Mouse (Mus musculus) gastrocnemius, postnatal 10 days (tissue): ENCODE results near the gene Osgin1. TPM values are rescaled to one million over a fixed set of nuclear protein-coding genes. Genes with fewer than 3 reads are reported as not detected.

Source experiments
- DNase-seq: peaks from one replicate; pipeline ENCODE4 v3.0.0; 2021; ENCODE audit warnings: mixed read lengths
- long read RNA-seq, 2 experiments: library from polyadenylated mRNA; stranded (forward); transcript quantifications; one replicate each; pipeline ENCODE4 v2.0.0; 2021
- total RNA-seq, 2 experiments: library from RNA; stranded (reverse); gene quantifications; 2 replicates each; pipeline ENCODE4 v1.2.3; 2021

Osgin1 gene
- total RNA-seq: 1 to 10 TPM; 2.5 to 5.0 TPM
- long read RNA-seq, experiment 1, partial matches to known transcripts: 0 of 5 reads
- long read RNA-seq, experiment 1, other reads (novel, unspliced or antisense): 4 of 5 reads
- long read RNA-seq, experiment 2, partial matches to known transcripts: 0 of 1 reads
- long read RNA-seq, experiment 2, other reads (novel, unspliced or antisense): 0 of 1 reads

DNA sequence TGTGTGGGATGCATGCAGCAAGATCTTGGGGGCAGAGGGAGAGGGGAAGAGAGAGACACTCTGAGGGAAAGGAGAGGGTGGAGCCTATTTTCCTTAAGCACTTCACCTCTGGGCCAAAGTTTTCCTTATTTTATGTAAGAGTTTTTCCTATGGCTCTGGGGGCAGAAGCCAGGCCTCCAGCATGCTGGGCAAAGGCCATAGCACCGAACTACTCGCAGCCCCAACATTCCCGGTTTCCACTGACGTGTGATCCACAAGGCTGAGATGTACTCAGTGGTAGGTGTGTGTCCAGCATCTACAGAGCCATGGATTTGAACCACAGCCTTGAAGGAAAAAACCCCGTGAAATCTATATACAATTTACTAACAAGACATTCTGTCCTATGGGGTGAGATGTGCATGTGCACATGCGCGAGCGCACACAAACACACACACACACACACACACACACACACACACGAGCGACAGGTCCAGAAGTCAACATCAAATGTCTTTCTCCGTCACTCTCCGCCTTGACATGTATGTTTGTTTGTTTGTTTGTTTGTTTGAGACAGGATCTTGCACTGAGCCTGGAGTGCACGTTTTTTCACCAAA lies at the start of gene Osgin1:
Gene Osgin1, plus strand, starts transcription at position 543 of the 593 bp plus-strand sequence.
- no peak for DNase-seq

DNA sequence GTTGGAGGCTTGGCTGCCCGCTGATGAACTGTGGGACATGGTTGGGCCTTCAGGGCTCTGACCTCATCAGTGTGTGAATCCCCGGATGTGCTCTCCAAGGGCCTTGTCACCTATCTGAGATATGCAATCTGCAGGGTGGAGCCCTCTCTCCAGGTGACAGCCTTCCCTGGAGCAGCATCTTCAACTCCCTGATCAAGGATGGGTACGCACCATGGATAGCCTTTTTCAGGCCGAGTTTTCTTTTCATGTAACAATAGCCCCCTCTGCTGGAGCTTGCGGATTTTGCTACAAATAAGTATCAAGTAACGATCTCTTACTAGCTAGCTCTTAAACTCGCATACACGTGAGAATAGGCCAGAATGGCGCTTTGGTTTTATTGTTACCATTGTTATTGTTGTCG lies 49.4 kb upstream of the Osgin1 start:
- DNase-seq: peak; percentile 66

GRCm38 (mm10) chr8:119385854-119386253 lies 48.1 kb upstream of the Osgin1 start:
- no peak for DNase-seq

DNA sequence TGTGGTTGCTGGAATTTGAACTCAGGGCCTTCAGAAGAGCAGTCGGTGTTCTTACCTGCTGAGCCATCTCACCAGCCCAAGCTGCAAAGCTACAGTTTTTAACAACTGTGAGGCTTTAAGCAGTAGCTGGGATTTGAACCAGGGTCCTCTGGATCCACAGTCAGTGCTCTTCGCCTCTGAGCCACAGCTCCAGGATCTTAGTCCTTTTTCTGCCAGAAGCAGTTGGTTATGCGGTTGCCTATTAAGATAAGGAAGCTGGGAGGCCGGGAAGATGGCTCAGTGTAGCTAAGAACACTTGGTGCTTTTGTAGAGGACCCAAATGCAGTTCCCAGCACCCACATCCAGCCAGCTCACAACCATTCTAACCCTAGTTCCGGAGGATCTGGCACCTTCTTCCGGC lies 46.9 kb upstream of the Osgin1 start:
- DNase-seq: no peak

DNA sequence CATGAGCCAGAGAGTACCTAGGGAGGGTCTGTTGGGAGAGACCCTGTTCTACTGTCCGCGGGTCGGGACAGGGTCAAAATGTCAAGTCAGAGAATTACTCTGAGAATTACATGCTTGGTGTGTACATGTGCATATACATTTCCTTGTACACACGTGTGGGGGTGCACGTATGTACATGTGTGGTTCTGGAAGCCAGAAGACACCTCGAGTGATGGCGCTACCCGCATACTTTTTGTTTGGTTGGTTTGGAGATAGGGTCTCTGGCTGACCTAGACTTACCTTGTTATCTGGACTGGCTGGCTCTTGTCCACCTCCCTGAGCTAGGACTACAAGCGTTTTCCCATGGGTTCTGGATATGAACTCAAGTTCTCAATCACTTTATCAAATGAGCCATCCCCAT lies 39.8 kb upstream of the Osgin1 start:
- DNase-seq: no peak

- peak; percentile 95 for DNase-seq
Observed at GRCm38 (mm10) chr8:119394524-119395026, 39.3 kb upstream of the Osgin1 start, which contains the start of gene Mlycd. Mlycd (plus strand) TSS chr8:119394878.

- DNase-seq: peak; percentile 70
Observed at GRCm38 (mm10) chr8:119395072-119395950, 38.6 kb upstream of the Osgin1 start.

DNA sequence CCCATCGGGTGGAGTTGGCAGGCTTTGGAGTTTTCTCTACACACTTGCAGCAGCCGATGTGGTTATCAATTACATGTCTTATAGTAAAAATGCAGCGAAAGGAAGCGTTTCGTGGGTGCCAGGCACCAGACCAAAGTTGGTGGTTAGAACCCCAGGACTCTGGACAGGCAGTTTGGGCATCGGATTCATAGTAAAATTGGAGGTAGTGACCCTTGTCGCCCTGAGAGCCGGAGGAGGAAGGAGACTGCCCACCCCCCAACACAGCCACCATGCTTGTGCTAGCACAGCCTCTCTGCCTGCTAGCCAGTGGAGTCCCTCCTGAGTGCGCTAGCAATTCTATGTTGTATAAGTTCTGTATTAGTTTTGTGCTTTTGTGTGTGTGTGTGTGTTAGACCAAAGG lies 35.4 kb upstream of the Osgin1 start:
- no peak for DNase-seq

DNA sequence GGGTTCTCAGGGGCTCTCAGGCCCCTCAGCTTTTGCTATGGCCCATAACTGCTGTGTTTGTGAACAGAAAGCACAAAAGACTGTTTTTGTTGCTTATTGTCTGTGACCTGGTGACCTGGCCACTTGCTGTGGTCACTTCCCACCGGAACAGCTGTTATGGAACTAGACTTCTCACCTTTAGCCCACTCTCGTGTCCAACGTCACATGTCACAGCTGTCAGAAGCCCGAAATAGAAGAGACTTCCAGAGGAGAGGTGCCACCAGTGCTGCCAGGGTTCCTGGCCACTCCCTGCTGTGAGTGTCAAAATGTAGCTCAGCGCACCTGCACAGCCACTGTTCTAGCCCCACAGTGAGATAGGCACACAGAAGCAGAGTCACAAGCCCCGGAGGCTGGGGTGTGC lies 34.7 kb upstream of the Osgin1 start:
- no peak for DNase-seq

DNA sequence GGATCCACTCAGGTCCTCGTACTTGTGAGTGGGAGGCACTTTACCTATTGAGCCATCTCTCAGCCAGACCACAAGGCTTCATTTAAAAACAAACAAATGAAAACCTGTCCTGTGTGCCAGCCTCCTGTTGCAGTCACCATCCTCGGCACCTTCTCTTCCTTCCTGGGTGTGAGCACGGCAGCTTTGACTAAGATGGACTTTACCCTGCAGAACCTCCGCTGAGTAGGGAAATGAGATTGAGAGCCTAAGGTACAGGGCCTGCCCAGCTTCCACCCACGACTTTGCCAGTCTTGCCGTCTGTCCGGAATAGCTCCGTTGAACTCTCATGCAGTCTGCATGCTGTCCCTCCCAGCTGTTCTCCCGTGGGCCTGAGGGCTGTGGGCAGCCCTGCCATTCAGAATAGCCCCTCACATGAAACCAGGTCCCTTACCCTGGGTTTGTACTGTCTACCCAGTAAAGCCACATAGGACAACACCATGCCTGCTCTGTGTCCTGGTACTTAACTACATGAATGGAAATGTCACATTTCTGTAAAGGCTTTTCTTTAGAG lies 33.7 kb upstream of the Osgin1 start:
- no peak for DNase-seq

DNA sequence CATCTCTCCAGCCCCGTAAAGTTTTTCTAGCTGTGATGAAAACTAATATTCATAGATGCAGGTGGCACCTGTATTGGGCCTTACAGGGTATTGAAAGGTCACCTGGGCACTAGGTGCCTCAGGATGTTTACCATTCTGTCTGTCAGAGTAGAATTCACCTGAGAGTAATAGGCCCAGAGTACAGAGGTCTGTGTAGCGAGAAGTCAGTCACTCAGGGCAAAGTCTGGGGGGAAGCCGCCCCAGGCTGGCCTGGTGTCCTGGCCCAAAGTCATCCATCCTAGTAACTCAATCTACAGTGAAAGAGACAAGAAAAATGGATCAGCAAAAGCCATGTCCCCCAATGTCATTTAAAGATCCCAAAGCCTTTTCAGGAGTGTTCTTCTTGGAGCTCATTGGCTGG lies 33.0 kb upstream of the Osgin1 start:
- no peak for DNase-seq

GRCm38 (mm10) chr8:119403912-119404311 lies 30.0 kb upstream of the Osgin1 start:
- no peak for DNase-seq

DNA sequence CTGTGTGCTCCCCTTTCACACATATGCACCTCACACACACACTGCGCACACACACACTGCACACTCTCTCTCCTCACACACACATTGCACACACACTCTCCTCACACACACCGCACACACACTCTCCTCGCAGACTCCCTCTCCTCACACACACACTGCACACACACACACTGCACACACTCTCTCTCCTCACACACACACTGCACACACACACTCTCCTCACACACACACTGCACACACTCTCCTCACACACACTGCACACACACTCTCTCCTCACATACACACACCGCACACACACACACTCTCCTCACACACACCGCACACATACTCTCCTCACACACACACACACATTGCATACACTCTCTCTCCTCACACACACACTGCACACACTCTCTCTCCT lies 29.3 kb upstream of the Osgin1 start:
- DNase-seq: no peak

GRCm38 (mm10) chr8:119408311-119408710 lies 25.6 kb upstream of the Osgin1 start:
- DNase-seq: no peak

- DNase-seq: no peak
Observed at GRCm38 (mm10) chr8:119412037-119412734, 21.7 kb upstream of the Osgin1 start.

- peak; percentile 81 for DNase-seq
Observed at GRCm38 (mm10) chr8:119412735-119413498, 21.0 kb upstream of the Osgin1 start.

- no peak for DNase-seq
Observed at GRCm38 (mm10) chr8:119413605-119414004, 20.3 kb upstream of the Osgin1 start.

DNA sequence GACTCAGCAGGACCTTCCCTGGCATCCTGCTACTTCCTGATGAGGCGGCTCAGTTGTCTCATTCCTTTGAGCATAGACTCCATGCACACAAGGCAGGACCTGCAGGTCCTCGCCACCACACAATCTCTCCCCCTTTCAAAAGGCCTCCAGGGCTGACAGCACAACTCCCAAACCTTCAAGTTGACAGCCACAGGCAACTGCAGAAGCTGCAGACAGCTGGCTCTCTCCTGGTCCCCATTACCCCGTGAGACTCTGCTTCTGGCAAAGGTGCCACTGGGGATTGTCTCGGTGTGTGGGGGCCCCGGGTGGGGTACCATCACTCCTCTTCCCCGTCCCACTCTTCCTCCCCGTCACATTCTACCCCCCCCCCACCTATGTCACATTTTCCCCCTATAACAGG lies 13.6 kb upstream of the Osgin1 start:
- DNase-seq: no peak

DNA sequence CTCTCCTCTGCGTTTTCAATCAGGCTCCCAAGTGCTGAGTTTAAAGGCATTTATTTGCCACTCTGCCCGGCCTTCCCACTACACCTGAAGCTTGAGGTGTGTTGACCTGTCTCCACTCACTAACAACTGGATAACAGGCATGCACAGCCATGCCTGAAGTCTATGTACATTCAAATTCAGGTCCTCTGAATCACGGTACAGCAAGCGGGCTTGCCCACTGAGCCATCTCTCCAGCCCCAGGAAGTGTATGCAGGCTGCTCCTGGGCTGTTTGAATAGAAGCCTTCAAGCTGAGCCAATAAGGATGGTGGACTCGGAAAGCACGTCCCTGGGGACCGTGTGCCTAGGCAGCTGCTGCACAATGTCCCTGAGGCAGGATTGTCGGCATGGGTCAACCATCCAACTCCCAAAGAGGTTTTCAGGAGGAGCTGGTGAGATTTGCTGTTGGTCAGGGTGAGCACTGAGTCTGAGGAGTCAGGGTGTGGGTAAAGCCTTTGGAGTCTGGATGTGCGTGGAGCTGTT lies 12.3 kb upstream of the Osgin1 start:
- DNase-seq: no peak

DNA sequence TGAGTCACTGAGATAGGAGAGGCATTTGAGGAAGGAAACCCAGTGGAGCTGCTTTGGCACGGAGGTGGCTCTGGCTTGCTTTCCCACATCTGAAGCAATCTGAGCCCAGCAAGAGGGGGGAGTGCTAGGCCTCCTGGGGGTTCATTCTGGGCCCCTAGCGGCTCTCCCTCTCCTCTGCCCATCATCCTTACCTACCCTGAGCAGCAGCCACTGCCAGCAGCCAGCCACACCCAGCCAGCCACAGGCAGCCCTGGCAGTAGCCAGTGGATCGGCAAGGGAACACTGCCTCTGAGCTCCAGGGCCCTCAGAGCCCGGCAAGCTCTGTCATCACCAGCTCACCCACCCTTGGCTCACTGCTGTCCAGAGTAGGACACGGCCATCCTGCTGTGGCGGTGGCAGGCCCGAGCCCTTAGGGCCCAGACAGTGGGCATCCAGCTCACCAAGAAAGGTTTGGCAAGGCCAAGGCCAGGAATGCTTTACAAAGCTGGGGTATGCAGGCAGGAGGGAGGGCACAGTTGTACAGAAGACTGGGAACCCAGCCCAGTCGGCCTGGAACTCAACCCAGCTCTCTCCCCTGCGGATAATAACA lies 11.7 kb upstream of the Osgin1 start:
- DNase-seq: no peak
